Mouse (Mus musculus) forebrain, embryonic 10.5 days (tissue): ENCODE measurements around the gene Lrrc20. TPM values are rescaled to one million over a fixed set of nuclear protein-coding genes. Genes with fewer than 3 reads are reported as not detected.
"Not testable (repeated sequence)": the region's sequence is repeated elsewhere in the genome, so short reads cannot be mapped to it uniquely, and the experiment has no call there.

Source experiments
- DNase-seq: peaks from one replicate; pipeline ENCODE4 v3.0.0-alpha.2; 2017; ENCODE audit warnings: low spot score; ENCODE audit errors: extremely low spot score
- H3K27ac ChIP-seq: fragments of 300-500 bp; sonication (generic); 2 replicates; pipeline ENCODE4 v1.5.1; 2016; ENCODE audit warnings: mild to moderate bottlenecking
- H3K27me3 ChIP-seq: fragments of 300-500 bp; sonication (generic); 2 replicates; pipeline ENCODE4 v1.6.1; 2016; ENCODE audit warnings: mild to moderate bottlenecking; ENCODE audit not compliant: poor library complexity, severe bottlenecking
- H3K36me3 ChIP-seq: fragments of 300-500 bp; sonication (generic); replicated peaks from 2 replicates; pipeline ENCODE4 v1.6.1; 2016; ENCODE audit warnings: mild to moderate bottlenecking, moderate library complexity
- H3K4me1 ChIP-seq: fragments of 300-500 bp; sonication (generic); 2 replicates; pipeline ENCODE4 v1.6.1; 2016
- H3K4me3 ChIP-seq: fragments of 300-500 bp; sonication (generic); 2 replicates; pipeline ENCODE4 v1.5.1; 2016; ENCODE audit warnings: mild to moderate bottlenecking, moderate library complexity
- H3K9me3 ChIP-seq: fragments of 300-500 bp; sonication (generic); 2 replicates; pipeline ENCODE4 v1.6.1; 2016; ENCODE audit warnings: mild to moderate bottlenecking, moderate library complexity
- WGBS: fragments of 180-500 bp; shearing (Covaris S2); methylation state at CpG from one replicate; pipeline ENCODE4 v1.1.7; 2016; 5-methylcytosine and 5-hydroxymethylcytosine counted together
- polyA plus RNA-seq: library from polyadenylated mRNA; unstranded; fragments of >200 nt; fragmentation: Nextera tagmentation; extraction: Ambion mirVana; gene quantifications from 2 replicates; pipeline ENCODE4 v1.2.1, GENCODE M21; 2016

The Lrrc20 gene
- polyA plus RNA-seq, 1 experiment from 2014 or later, result 9.7 TPM

DNA sequence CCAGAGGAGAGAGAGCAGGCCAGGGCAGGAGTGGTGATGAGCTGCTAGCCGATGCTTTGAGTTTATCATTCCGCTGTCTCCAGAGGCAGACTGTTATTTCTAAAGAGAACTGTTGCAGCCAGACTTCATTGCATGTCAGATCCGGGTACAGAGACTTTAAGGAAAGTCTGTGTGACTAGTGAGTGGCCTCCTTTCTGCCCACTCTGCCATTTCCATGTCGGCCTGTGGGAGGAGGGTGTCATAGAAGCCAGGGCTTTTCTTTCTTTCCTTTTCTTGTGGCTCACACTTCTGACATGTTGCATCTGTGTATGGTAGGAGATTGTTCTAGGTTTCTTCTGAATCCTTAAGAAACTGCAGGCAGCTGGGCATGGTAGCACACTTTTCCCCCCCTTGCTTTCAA, 88.8 kb downstream of the Lrrc20 start:
- no peak overlapping the region for H3K27ac ChIP-seq
- peaks cover 4% of the 10 kb centered on the region; the same call in 1 of the 2 replicates for H3K9me3 ChIP-seq
- 93% methylated on average over 4 of the region's 4 CpGs for WGBS
- 0 out of 2 replicates have a peak, but pooled peaks cover 3% of the 10 kb centered on the region for H3K4me1 ChIP-seq
- H3K4me3 ChIP-seq, result no peak overlapping the region
- DNase-seq, result no peak
- 0 out of 2 replicates have a peak, but pooled peaks cover 3% of the 10 kb centered on the region for H3K36me3 ChIP-seq
- no peaks in the 10 kb centered on the region for H3K27me3 ChIP-seq

DNA sequence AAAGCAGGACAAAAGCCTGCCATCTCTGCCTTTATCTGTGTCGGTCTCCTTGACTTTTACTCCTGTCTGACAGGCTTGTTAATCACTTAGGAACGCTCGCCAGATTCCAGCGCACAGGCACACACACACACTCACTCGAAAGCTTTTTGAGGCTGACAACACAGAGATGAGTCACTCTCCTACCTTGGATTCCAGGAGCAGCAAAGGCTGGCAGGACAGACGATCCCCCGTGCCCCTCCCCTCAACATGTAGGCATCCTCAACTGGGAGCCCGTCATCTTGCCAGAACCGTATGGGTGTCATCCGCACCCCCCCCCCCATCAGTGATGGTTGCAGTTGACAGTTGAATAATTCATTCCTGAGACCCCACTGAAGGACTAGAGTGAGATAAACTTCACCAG, 94.6 kb downstream of the Lrrc20 start:
- 63% methylated on average over 10 of the region's 10 CpGs for WGBS
- Histone ChIP-seq H3K27me3 (no peaks in the 10 kb centered on the region), H3K9me3 (no peaks in the 10 kb centered on the region), H3K4me3 (no peak overlapping the region), H3K4me1 (peaks cover 32% of the 10 kb centered on the region), H3K27ac (0 out of 2 replicates have a peak overlapping the region, but pooled peaks have one; percentile 0), H3K36me3 (no peaks in the 10 kb centered on the region)
- no peak for DNase-seq

DNA sequence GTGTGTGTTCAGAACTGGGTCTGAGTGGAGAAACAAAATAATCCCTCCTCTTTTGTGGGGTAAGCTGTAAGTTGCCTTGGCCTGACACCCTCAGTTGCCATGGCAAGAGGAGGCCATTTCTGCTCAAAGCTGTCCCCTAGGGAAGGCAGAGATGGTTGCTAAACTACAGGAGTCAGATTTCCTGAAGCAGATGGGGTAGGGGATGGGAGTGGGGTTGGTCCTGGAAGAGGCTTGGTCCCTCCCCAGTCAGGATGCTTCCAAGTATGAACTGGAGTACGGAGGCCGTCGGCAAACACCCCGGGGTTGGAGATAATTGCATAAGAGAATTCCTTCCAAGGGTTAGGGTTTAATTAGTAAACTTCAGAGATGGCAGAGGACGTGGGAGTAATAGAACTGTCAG, 96.5 kb downstream of the Lrrc20 start:
- H3K4me3 ChIP-seq, result no peak overlapping the region
- no peaks in the 10 kb centered on the region for H3K9me3 ChIP-seq
- H3K27me3 ChIP-seq, result no peaks in the 10 kb centered on the region
- 87% methylated on average over 5 of the region's 5 CpGs for WGBS
- H3K36me3 ChIP-seq, result no peaks in the 10 kb centered on the region
- H3K4me1 ChIP-seq, result peaks cover 45% of the 10 kb centered on the region
- no peak for DNase-seq
- no peak overlapping the region for H3K27ac ChIP-seq

DNA sequence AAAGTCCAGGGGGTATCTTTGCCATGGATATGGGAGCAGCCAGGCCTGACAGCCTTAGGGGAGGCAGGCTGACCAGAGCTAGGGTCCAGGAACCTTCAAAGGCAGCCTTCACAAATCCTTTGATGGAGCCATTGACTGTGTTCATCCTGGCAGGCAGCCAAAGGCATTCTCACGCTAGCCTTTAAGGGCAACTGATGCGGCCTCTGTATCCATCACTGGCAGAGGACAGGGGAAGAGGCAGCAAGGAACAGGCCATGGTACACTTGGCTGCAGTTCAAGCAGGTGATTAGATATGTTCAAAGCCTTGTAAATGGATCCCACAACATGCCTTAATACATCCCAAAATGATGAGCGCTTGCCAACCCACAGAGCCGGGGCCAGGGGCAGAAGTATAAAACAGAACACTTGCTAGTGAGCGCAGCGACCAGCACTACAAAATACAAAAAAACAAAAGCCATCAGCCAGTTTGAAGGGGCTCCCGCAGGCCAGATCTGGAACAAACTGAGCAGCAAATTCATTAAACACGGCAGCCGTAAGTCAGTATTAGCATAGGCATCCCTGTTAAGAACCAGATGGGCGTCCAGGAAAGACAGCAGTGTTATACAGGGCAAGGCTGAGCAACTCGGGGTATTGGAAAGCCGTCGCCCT, 100.6 kb downstream of the Lrrc20 start:
- peaks cover 12% of the 10 kb centered on the region for H3K36me3 ChIP-seq
- H3K27me3 ChIP-seq, result no peaks in the 10 kb centered on the region
- no peak for DNase-seq
- H3K4me1 ChIP-seq, result peaks cover 31% of the 10 kb centered on the region
- no peak overlapping the region for H3K4me3 ChIP-seq
- no peaks in the 10 kb centered on the region for H3K9me3 ChIP-seq
- WGBS, result 85% methylated on average over 13 of the region's 13 CpGs
- H3K27ac ChIP-seq, result peak overlapping the region; percentile 12

DNA sequence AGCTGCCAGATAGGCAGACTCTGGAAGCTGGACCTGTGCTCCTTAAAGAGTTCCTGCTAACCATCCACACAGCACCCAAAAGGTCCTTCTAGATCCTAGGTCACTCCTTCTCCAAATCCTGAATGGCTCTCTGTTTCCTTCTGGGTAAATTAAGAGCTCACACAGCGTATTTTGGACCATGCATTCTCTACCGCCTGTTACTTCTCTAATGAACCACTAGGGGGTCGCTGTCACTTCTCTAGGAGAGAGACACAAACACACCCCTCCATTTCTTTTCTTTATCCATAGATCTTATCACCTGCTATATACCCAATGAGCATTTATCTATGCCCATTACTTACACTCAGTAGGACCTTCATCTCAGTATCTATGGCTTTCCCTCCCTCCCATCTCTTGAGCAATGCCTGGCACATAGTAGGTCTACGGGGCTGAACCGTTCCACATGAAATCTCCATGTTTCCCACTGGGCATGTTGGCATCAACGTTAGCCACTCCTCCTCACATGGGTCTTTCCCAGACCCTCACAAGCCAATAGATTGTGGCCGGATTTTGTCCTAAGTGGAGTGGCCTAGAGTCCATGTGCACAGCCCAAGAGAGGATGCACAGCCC, 111.7 kb downstream of the Lrrc20 start:
- WGBS, result 84% methylated on average over 7 of the region's 7 CpGs
- DNase-seq, result no peak
- H3K27ac ChIP-seq, result no peak overlapping the region

DNA sequence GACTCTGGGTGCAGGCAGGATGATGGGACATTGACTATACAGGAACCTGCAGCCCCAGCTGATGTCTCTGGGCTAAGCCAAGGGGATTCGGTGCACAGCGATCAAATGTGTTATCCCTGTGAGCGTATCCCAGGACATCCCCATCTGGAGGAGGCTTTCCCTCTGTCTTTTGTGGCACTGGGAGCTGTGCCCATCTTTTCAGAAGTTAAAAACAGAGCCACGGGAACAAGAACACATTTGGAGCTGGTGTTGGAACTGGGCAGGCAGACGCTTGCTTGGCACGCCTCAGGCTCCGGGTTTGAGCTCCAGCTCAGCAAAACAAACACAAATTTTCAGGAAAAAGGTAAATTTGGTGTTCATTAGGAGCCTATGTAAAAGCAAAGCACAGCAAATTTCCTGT, 122.4 kb downstream of the Lrrc20 start:
- Histone ChIP-seq H3K36me3 (no peaks in the 10 kb centered on the region), H3K9me3 (no peaks in the 10 kb centered on the region), H3K4me1 (peaks cover 20% of the 10 kb centered on the region), H3K27ac (no peak overlapping the region), H3K4me3 (no peak overlapping the region), H3K27me3 (peaks cover 57% of the 10 kb centered on the region)
- 86% methylated on average over 7 of the region's 7 CpGs for WGBS
- no peak for DNase-seq

More for the DNA sequence above, 111.7 kb downstream of the Lrrc20 start:
- peaks cover 4% of the 10 kb centered on the region; the same call in 1 of the 2 replicates for H3K9me3 ChIP-seq
- H3K27me3 ChIP-seq, result peaks cover 7% of the 10 kb centered on the region; the same call in 1 of the 2 replicates
- no peak overlapping the region for H3K4me3 ChIP-seq
- H3K36me3 ChIP-seq, result no peaks in the 10 kb centered on the region
- peaks cover 17% of the 10 kb centered on the region for H3K4me1 ChIP-seq

DNA sequence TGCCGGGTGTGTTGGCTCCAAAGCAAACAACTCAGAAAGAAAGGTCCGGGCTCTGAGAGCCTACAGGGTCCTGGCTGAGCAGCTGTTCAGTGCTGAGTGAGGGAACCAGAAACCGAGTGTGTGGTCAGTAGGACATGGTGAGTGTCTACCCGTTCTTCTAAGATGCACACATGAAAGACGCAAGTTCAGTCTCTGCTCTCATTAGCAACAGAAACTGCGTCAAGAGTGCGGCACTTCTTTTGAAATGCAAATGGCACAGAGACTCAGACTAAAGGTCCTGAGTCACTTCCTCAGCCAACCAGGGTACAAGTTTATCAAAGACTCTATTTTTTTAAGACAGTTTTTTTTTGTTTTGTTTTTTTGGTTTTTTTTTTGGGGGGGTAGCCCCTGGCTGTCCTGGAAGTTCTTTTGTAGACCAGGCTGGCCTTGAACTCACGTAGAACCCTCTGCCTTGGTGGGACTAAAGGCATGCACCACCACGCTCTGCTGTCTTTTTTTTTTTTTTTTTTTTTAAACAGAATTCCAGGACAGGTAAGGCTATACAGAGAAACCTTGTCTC, 124.0 kb downstream of the Lrrc20 start:
- H3K36me3 ChIP-seq, result no peaks in the 10 kb centered on the region
- H3K27me3 ChIP-seq, result peaks cover 55% of the 10 kb centered on the region
- 62% methylated on average over 9 of the region's 9 CpGs for WGBS
- H3K27ac ChIP-seq, result no peak overlapping the region
- H3K4me1 ChIP-seq, result peaks cover 30% of the 10 kb centered on the region
- DNase-seq, result no peak
- no peak overlapping the region for H3K4me3 ChIP-seq
- no peaks in the 10 kb centered on the region for H3K9me3 ChIP-seq

DNA sequence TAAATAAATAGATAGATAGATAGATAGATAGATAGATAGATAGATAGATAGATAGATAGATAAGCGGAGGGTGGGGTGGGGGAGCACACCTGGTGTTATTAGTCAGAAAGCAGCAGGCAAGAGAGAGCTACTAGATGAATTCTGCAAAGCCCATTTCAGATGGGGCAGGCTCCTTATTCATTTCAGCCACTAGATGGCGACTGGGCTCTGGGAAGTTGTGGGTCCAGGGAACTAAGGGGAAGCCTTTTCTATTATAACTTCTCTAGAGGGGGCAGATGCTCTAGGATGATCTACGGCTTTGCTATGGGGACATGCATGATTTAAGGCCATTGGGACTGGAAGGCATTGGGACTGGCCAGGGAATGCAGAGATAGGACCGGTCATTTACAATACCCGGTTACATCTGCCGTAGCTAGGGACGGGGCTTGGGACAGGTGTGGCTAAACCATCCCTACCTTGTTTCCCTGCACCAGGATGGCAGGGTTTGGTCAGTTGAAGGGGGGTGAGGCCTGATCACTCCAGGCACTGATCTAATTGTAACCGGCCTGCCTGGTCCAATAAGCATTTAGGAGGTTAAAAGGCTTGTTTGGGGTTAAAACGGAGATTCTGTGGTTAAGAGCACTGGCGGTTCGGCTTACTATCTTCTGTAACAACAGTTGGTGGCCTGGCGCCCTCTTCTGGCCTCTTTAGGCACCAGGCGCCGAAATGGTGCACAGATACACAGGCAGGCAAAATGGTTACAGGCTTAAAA, 126.9 kb downstream of the Lrrc20 start:
- 12% methylated on average over 14 of the region's 14 CpGs for WGBS
- peaks cover 35% of the 10 kb centered on the region for H3K27me3 ChIP-seq
- no peak overlapping the region for H3K27ac ChIP-seq
- peak; percentile 67 for DNase-seq
- H3K9me3 ChIP-seq, result no peaks in the 10 kb centered on the region
- peak overlapping the region; percentile 31 for H3K4me3 ChIP-seq
- no peaks in the 10 kb centered on the region for H3K36me3 ChIP-seq
- peaks cover 22% of the 10 kb centered on the region for H3K4me1 ChIP-seq

DNA sequence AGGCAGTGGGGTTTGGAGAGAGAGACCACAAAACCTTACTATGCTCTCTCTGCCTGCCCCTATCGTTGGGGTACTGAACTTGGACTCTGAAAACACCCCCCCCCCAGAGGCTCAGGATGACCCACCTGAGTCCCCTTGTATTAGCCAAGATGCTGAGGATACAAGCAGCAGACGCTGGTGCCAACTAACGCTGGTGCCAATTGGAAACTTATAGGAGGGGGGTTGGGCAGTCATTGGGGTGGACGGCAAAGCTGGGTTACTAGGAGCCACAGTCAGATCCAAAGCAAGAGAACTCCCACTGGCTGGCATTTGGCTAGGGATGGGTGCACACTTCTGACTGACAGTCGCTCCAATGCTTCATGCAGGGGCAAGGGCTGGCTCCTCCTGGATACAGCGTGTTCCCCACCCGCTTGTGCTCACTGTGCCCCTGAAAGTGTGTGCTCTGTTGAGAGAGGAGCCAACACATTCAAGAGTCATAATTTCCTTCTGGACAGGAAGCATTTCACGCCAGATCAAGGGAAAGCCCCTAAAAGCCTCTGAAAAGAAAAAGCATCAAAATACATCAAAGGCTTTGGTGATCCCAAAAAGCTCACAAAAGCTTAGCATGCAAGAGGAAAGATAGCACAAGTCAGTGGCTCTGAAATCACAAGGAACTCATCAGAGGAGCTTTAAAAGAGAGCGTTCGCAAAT, 128.9 kb downstream of the Lrrc20 start:
- WGBS, result 80% methylated on average over 10 of the region's 10 CpGs
- Histone ChIP-seq H3K27me3 (peaks cover 29% of the 10 kb centered on the region; the same call in 1 of the 2 replicates), H3K36me3 (no peaks in the 10 kb centered on the region), H3K27ac (no peak overlapping the region), H3K4me1 (peaks cover 20% of the 10 kb centered on the region), H3K9me3 (no peaks in the 10 kb centered on the region), H3K4me3 (no peak overlapping the region)
- DNase-seq, result no peak

DNA sequence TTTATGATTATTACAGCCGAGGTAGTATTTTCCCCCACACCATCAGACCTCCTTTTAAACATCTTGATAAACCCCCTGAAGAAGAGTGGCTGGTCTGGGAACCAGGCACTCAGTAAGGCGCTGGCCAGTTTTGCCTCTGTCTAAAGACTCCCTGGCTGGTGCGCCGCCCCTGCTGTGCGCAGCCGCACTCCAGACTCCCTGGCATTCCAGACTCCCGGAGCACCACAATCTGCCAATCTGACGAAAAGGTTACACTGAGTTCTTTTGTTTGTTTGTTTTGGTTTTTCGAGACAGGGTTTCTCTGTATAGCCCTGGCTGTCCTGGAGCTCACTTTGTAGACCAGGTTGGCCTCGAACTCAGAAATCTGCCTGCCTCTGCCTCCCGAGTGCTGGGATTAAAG, 129.8 kb downstream of the Lrrc20 start:
- WGBS, result 82% methylated on average over 11 of the region's 11 CpGs

DNA sequence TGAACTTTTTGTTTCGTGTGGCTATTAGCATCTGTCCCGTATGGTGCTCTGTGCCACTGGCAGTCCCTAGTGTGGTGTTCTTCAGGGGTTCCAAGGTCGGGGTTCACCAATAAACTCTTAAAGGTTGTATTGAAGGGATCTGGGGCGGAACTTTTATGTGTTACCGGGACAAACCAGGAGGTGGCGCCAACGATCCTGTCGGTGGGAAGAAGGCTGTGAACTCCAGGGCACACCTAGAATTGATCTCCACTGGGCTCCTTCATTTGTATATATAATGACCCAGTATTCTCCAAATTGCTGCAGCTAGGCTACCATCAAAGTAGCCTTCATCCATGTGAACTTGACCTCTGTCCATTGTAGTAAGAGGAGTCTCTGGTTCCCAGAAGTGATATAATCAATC, 130.2 kb downstream of the Lrrc20 start:
- peaks cover 21% of the 10 kb centered on the region; the same call in 1 of the 2 replicates for H3K4me1 ChIP-seq
- peak; percentile 63 for DNase-seq
- H3K9me3 ChIP-seq, result no peaks in the 10 kb centered on the region
- peaks cover 35% of the 10 kb centered on the region; the same call in 1 of the 2 replicates for H3K27me3 ChIP-seq
- no peak overlapping the region for H3K4me3 ChIP-seq
- no peaks in the 10 kb centered on the region for H3K36me3 ChIP-seq
- H3K27ac ChIP-seq, result no peak overlapping the region
- 15% methylated on average over 8 of the region's 8 CpGs for WGBS

More for the DNA sequence above, 129.8 kb downstream of the Lrrc20 start:
- not testable (repeated sequence) for H3K9me3 ChIP-seq, H3K4me3 ChIP-seq, H3K27ac ChIP-seq, DNase-seq, H3K36me3 ChIP-seq
- peaks cover 35% of the 10 kb centered on the region; the same call in 1 of the 2 replicates for H3K27me3 ChIP-seq
- H3K4me1 ChIP-seq, result peaks cover 18% of the 10 kb centered on the region; the same call in 1 of the 2 replicates

DNA sequence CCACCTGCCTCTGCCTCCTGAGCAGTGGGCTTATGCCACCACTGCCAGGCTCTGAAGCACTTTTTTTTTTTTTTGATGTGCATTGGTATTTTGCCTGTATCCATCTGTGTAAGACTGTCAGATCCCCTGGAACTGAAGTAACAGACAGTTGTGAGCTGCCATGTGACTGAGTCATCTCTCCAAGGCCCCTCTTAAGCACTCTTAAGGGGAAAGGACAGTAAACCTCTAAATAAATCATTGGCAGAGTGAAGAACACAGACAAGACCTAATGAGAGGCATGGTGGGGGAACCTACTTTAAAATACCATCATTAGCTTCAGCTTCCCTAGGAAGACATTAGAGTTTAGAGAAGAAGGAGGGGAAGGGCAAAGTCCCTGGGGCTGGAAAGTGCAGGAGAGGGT, 132.6 kb downstream of the Lrrc20 start:
- DNase-seq, result no peak

More for the DNA sequence above, 132.6 kb downstream of the Lrrc20 start:
- Histone ChIP-seq H3K27ac (no peak overlapping the region), H3K9me3 (no peaks in the 10 kb centered on the region), H3K4me3 (no peak overlapping the region), H3K4me1 (peaks cover 14% of the 10 kb centered on the region; the same call in 1 of the 2 replicates), H3K36me3 (no peaks in the 10 kb centered on the region), H3K27me3 (peaks cover 34% of the 10 kb centered on the region; the same call in 1 of the 2 replicates)
